Mouse (Mus musculus) granulocyte monocyte progenitor cell, adult 5-6 weeks (primary cell): ENCODE measurements around the gene Fut8. TPM values are rescaled to one million over a fixed set of nuclear protein-coding genes. Genes with fewer than 3 reads are reported as not detected.
"Not testable (repeated sequence)": the region's sequence is repeated elsewhere in the genome, so short reads cannot be mapped to it uniquely, and the experiment has no call there.

Experiments
- ATAC-seq: replicated peaks from 2 replicates; pipeline ENCODE4 v1.8.0; 2016; ENCODE audit warnings: mild to moderate bottlenecking, moderate TSS enrichment, inconsistent platforms; ENCODE audit not compliant: poor library complexity, severe bottlenecking
- total RNA-seq, 2 experiments: library from RNA; stranded (forward) in 1 of 2; stranded (reverse) in 1 of 2; fragments of 200-712, 200-1000 nt in 1 of 2; fragments of >200 nt in 1 of 2; fragmentation: Nextera tagmentation in 1 of 2; gene quantifications; 2 replicates each; pipeline ENCODE4 v1.2.3; 2014 to 2017

Gene Fut8
- total RNA-seq, 2 experiments from 2014 or later, result 114 to 169 TPM

GRCm38 (mm10) chr12:77220616-77221015 lies 17.3 kb upstream of the Fut8 start:
- no peak for ATAC-seq

GRCm38 (mm10) chr12:77222272-77222874 lies 15.6 kb upstream of the Fut8 start:
- peak; percentile 88 for ATAC-seq

GRCm38 (mm10) chr12:77223595-77223994 lies 14.3 kb upstream of the Fut8 start:
- ATAC-seq, result no peak

GRCm38 (mm10) chr12:77224121-77224520 lies 13.8 kb upstream of the Fut8 start:
- ATAC-seq, result no peak

GRCm38 (mm10) chr12:77224891-77225290 lies 13.0 kb upstream of the Fut8 start:
- no peak for ATAC-seq

- ATAC-seq, result no peak
These were observed 12.2 kb upstream of the Fut8 start for GRCm38 (mm10) chr12:77225727-77226126.

- no peak for ATAC-seq
These were observed 2.0 kb upstream of the Fut8 start for GRCm38 (mm10) chr12:77235958-77236357.

- peak; percentile 70 for ATAC-seq
These were observed 835 bp downstream of the Fut8 start for GRCm38 (mm10) chr12:77238531-77239389.

- peak; percentile 6; the same call in 1 of the 2 replicates for ATAC-seq
These were observed 1.6 kb downstream of the Fut8 start for GRCm38 (mm10) chr12:77239390-77240061.

GRCm38 (mm10) chr12:77240372-77240771 lies 2.4 kb downstream of the Fut8 start:
- ATAC-seq, result no peak

- no peak for ATAC-seq
These were observed 2.9 kb downstream of the Fut8 start for GRCm38 (mm10) chr12:77240839-77241238.

- no peak; the same call in 1 of the 2 replicates for ATAC-seq
These were observed 24.7 kb downstream of the Fut8 start for GRCm38 (mm10) chr12:77262650-77263049.

GRCm38 (mm10) chr12:77263816-77264215 lies 25.9 kb downstream of the Fut8 start:
- ATAC-seq, result no peak

- peak; percentile 84 for ATAC-seq
These were observed 32.8 kb downstream of the Fut8 start for GRCm38 (mm10) chr12:77270694-77271093.

GRCm38 (mm10) chr12:77288507-77288906 lies 50.6 kb downstream of the Fut8 start:
- ATAC-seq, result peak; percentile 77

GRCm38 (mm10) chr12:77291017-77291416 lies 53.1 kb downstream of the Fut8 start:
- ATAC-seq, result no peak

- ATAC-seq, result not testable (repeated sequence)
These were observed 53.9 kb downstream of the Fut8 start for GRCm38 (mm10) chr12:77291864-77292263.

GRCm38 (mm10) chr12:77292375-77293258 lies 54.7 kb downstream of the Fut8 start:
- ATAC-seq, result no peak

- no peak for ATAC-seq
These were observed 58.2 kb downstream of the Fut8 start for GRCm38 (mm10) chr12:77296119-77296518.

- ATAC-seq, result no peak
These were observed 59.2 kb downstream of the Fut8 start for GRCm38 (mm10) chr12:77297114-77297513.
